Mouse (Mus musculus): ENCODE data around the gene Cct3. TPM values are rescaled to one million over a fixed set of nuclear protein-coding genes. Genes with fewer than 3 reads are reported as not detected.
A peak's percentile ranks its signal among the peaks of the same experiment; 100 is the strongest.

Gene Cct3
- polyA plus RNA-seq, 1 experiment: 337 TPM

DNA sequence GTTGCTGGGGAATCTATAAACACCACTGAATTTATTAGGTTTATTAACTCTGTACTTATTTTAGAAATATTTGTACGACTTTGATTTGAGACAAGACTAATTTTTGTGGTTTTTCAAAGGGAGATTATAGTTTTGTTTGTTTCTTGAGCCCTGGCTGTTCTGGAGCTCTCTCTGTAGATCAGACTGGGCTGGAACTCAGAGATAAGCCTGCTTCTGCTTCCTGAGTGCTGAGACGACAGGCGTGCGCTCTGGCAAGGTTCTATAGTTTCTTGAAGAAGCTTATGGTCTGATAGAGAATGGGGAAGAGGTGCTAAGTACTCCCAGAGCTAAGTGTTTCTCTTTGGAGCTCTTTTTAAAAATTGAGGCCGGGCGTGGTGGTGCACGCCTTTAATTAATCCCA is 41.4 kb downstream of the Cct3 start:
- TF ChIP-seq CTCF (IDR thresholded peaks at IDR 0.05; ENCODE audit: borderline replicate concordance, extremely low read depth, insufficient read depth, insufficient read length) (no peak), POLR2A (IDR thresholded peaks at IDR 0.05; ENCODE audit: borderline replicate concordance, extremely low read depth, insufficient read depth, insufficient read length, poor library complexity, severe bottlenecking) (no peak)

DNA sequence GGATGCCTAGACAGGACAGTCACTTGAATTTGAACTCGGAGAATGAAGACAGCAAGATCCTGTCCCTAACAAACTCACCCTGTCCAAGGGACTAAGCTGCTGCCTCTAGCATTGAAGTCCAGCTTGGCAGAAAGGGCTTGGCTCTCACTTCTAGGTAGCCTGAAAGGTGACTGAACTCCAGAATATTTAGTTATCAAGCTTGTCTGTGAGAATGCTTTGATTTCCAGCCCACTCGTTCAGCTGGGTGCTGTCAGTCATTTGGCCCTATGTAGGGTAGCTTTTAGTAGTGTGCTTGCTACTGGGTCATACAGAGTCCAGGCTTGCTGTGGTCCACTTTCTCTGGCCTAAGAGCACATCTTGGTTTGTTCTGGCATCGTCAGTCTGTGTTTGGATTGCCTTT is 42.1 kb downstream of the Cct3 start:
- no peak for TF ChIP-seq POLR2A (IDR thresholded peaks at IDR 0.05; ENCODE audit: borderline replicate concordance, extremely low read depth, insufficient read depth, insufficient read length, poor library complexity, severe bottlenecking)
- no peak for TF ChIP-seq CTCF (IDR thresholded peaks at IDR 0.05; ENCODE audit: borderline replicate concordance, extremely low read depth, insufficient read depth, insufficient read length)
- DNase-seq (ENCODE audit: low read depth): no peak

More for the DNA sequence above, 41.4 kb downstream of the Cct3 start:
- no peak for DNase-seq (ENCODE audit: low read depth)

- DNase-seq (ENCODE audit: low read depth): no peak
- TF ChIP-seq POLR2A (IDR thresholded peaks at IDR 0.05; ENCODE audit: borderline replicate concordance, extremely low read depth, insufficient read depth, insufficient read length, poor library complexity, severe bottlenecking) (no peak), CTCF (IDR thresholded peaks at IDR 0.05; ENCODE audit: borderline replicate concordance, extremely low read depth, insufficient read depth, insufficient read length) (no peak)
Observed at GRCm38 (mm10) chr3:88350732-88351131, 53.8 kb downstream of the Cct3 start.

DNA sequence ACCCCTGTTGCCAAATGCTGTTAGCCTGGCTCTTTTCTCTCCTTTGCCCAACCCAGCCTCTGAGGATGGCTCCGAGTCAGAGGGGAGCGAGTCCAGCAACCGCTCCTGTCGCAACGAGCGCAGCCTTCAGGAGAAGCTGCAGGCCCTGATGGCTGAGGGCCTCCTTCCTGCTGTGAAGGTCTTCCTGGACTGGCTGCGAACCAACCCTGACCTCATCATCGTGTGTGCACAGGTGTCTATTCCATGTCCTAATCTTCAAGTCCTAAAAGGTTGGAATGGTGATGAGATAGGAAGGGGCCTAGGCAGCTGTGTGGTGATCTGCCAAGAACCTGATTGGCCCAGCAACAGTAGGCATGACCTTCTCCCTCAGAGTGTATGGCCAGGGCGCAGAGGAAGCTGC is 56.0 kb downstream of the Cct3 start:
- no peak for DNase-seq (ENCODE audit: low read depth)
- TF ChIP-seq CTCF (IDR thresholded peaks at IDR 0.05; ENCODE audit: borderline replicate concordance, extremely low read depth, insufficient read depth, insufficient read length): no peak

- no peak for TF ChIP-seq POLR2A (IDR thresholded peaks at IDR 0.05; ENCODE audit: borderline replicate concordance, extremely low read depth, insufficient read depth, insufficient read length, poor library complexity, severe bottlenecking)
- TF ChIP-seq CTCF (IDR thresholded peaks at IDR 0.05; ENCODE audit: borderline replicate concordance, extremely low read depth, insufficient read depth, insufficient read length): no peak
- DNase-seq (ENCODE audit: low read depth): no peak
Observed at GRCm38 (mm10) chr3:88354396-88355165, 57.7 kb downstream of the Cct3 start.

- no peak for DNase-seq (ENCODE audit: low read depth)
- no peak for TF ChIP-seq POLR2A (IDR thresholded peaks at IDR 0.05; ENCODE audit: borderline replicate concordance, extremely low read depth, insufficient read depth, insufficient read length, poor library complexity, severe bottlenecking)
- TF ChIP-seq CTCF (IDR thresholded peaks at IDR 0.05; ENCODE audit: borderline replicate concordance, extremely low read depth, insufficient read depth, insufficient read length): no peak
Observed at GRCm38 (mm10) chr3:88359584-88359983, 62.7 kb downstream of the Cct3 start.

DNA sequence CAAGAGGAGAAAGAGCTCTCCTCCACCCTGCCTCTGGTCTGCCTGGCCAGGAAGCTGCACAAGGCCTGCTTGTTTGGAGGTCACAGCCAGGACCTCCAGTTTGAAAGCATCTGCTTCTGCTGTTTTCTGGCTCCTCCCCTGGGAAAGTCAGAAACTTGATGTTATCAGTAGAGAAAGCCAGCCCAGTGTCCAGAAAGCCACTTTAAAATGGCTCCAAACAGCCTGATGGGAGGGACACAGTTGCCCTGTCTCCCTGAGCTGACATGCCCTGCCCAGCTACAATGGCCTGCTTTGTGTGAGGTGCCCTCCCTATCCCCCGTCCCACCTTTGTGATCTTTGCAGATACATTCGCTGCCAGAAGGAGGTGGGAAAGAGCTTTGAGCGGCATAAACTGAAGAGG is 63.1 kb downstream of the Cct3 start:
- DNase-seq (ENCODE audit: low read depth): no peak
- TF ChIP-seq CTCF (IDR thresholded peaks at IDR 0.05; ENCODE audit: borderline replicate concordance, extremely low read depth, insufficient read depth, insufficient read length): no peak

DNA sequence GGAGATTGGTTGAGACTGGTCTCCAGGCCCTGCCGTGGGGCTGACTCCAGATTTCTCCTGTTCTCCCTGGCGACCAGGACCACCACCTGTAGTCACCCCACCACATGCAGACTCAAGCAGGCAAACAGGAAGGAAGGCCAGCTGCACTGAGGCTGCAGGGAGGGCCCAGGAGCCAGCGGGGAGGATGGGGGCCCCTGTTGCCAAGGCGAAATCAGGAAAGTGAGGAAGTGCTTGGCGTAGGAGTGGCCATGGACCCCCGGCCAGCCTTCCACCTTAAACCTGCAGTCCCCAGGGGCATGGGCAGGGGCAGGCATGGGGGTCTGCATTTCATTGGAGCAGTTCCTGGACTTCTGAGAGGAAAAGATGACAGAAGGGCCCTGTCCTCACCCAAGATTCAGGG is 64.2 kb downstream of the Cct3 start:
- TF ChIP-seq POLR2A (IDR thresholded peaks at IDR 0.05; ENCODE audit: borderline replicate concordance, extremely low read depth, insufficient read depth, insufficient read length, poor library complexity, severe bottlenecking): no peak
- no peak for TF ChIP-seq CTCF (IDR thresholded peaks at IDR 0.05; ENCODE audit: borderline replicate concordance, extremely low read depth, insufficient read depth, insufficient read length)
- DNase-seq (ENCODE audit: low read depth): no peak

DNA sequence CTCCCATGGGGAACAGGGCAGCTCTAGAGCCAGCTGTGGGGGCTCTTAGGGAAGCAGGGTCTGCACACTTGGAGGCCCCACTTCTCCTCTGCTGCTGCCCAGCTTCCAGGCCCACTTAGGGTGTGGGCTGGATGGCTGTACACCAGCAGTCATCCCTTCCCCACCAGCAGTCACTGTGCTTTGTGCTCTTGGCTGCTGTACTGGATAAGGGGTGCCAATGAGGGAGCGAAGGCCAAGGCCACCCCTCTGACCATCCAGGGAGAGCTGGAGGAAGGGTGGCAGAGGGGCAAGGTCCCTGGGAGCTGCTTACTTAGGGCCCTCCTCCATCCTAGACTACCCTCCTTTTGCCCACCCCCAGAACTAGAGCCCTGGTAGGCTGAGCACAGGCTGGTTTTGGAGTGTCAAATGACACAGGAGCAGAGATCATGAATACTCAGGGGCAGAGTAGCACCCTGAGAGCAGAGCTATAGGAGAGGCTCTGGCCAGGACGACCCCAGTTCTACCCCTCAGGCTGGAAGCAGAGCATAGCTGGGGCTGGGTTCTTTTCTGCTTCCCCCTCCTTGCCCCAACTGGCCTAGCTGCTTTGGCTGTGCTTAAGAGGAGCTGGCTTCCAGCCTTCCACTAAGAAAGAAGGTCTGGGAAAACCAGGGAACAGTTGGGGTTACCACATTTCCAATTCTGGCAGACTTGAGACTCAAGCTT is 64.8 kb downstream of the Cct3 start:
- TF ChIP-seq CTCF (IDR thresholded peaks at IDR 0.05; ENCODE audit: borderline replicate concordance, extremely low read depth, insufficient read depth, insufficient read length): no peak
- no peak for TF ChIP-seq POLR2A (IDR thresholded peaks at IDR 0.05; ENCODE audit: borderline replicate concordance, extremely low read depth, insufficient read depth, insufficient read length, poor library complexity, severe bottlenecking)
- no peak for DNase-seq (ENCODE audit: low read depth)

GRCm38 (mm10) chr3:88363700-88364099 is 66.8 kb downstream of the Cct3 start:
- DNase-seq (ENCODE audit: low read depth): peak; percentile 41
- TF ChIP-seq POLR2A (IDR thresholded peaks at IDR 0.05; ENCODE audit: borderline replicate concordance, extremely low read depth, insufficient read depth, insufficient read length, poor library complexity, severe bottlenecking) (no peak), CTCF (IDR thresholded peaks at IDR 0.05; ENCODE audit: borderline replicate concordance, extremely low read depth, insufficient read depth, insufficient read length) (no peak)

GRCm38 (mm10) chr3:88364337-88364736 is 67.4 kb downstream of the Cct3 start, which contains the start of gene Paqr6:
Gene Paqr6, plus strand, starts transcription at chr3:88364584.
- no peak for TF ChIP-seq POLR2A (IDR thresholded peaks at IDR 0.05; ENCODE audit: borderline replicate concordance, extremely low read depth, insufficient read depth, insufficient read length, poor library complexity, severe bottlenecking)
- TF ChIP-seq CTCF (IDR thresholded peaks at IDR 0.05; ENCODE audit: borderline replicate concordance, extremely low read depth, insufficient read depth, insufficient read length): no peak
- DNase-seq (ENCODE audit: low read depth): peak; percentile 47
